Mouse (Mus musculus) heart, postnatal 0 days (tissue): ENCODE measurements at regions not wholly inside any gene's neighbourhood (a gene's known extent, or its start where the extent isn't known, plus 50 kb on each side); places are given as distances from the start of the nearest gene placed in this dataset.

Experiments used
- CTCF ChIP-seq: IDR thresholded peaks from 2 replicates; pipeline ENCODE4 v1.5.1; 2016; ENCODE audit warnings: antibody characterized with exemption, control low read depth, low read depth
- EP300 ChIP-seq: IDR thresholded peaks from 2 replicates; pipeline ENCODE4 v1.6.1; 2016; ENCODE audit warnings: antibody characterized with exemption, low read depth

DNA sequence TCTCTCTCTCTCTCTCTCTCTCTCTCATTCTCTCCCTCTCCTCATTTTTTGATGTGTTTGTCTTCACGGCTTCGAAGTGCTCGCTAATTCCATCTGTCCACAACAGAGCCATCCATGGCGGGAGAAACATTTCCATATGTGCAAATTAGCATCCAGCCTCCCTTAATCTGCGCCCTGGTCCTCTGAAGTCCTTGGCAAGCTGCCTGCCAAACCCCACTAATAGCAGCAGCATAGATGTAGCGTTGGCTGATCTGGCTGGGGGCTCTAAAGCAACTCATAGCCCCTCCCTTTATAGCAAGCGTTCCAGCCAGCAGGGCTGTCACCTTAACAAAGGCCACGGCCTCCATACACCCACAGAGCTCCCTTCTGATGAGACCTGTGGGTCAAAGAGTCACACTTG, 272.3 kb upstream of the 3110018I06Rik start:
- no peak for TF ChIP-seq CTCF
- no peak for TF ChIP-seq EP300
